ENCODE assay signal across 9 mouse cellular contexts in genomic region chr12:83502190-83502589, GRCm38 (mm10). TPM values are rescaled to one million over a fixed set of nuclear protein-coding genes. Genes with fewer than 3 reads are reported as not detected.
DNase-seq lines count a peak whose midpoint lies in the region; ATAC-seq and TF ChIP-seq lines count a peak whose summit lies in the region.
"Had no signal": no experiment of that assay in that cellular context is flagged by ENCODE, and none has a peak within 500 bp of the region (broad histone marks: within the 10 kb centered on the region; RNA-seq: fewer than 3 reads in every experiment).

No protein-coding gene starts in this region.

- no peak overlapping the region for H3K4me2 ChIP-seq in neural tube, embryonic 15.5 days
- no peak overlapping the region for H3K4me2 ChIP-seq in midbrain, postnatal 0 days (ENCODE audit: low read depth, low read length, poor library complexity, severe bottlenecking)
- H3K4me2 ChIP-seq: neural tube, embryonic 12.5 days had no signal

- no peak overlapping the region for H3K27ac ChIP-seq in neural tube, embryonic 15.5 days (replicated peaks)
- H3K27ac ChIP-seq in midbrain, postnatal 0 days (ENCODE audit: low read depth, low read length): no peak overlapping the region
- H3K27ac ChIP-seq: neural tube, embryonic 12.5 days had no signal

- no peak overlapping the region for H3K4me3 ChIP-seq in neural tube, embryonic 15.5 days (replicated peaks)
- H3K4me3 ChIP-seq in midbrain, postnatal 0 days (ENCODE audit: low read depth, low read length): no peak overlapping the region
- H3K4me3 ChIP-seq: neural tube, embryonic 12.5 days had no signal

- DNase-seq in neural tube, embryonic 10.5 days (ENCODE audit: extremely low spot score, low spot score): peak; percentile 56
- peak; percentile 81 for DNase-seq in R1 (ENCODE audit: low read depth, low spot score)
- DNase-seq in embryo, embryonic 10.5 days (ENCODE audit: low spot score): peak; percentile 89
- peak; percentile 74 for DNase-seq in heart, postnatal 4 days
- DNase-seq in left cerebral cortex, postnatal 36 days (ENCODE audit: low spot score in 2 of 2): peak; percentile 32 to 43
- peak; percentile 88 for DNase-seq in midbrain, postnatal 0 days (ENCODE audit: low spot score)
- peak; percentile 60 for DNase-seq in yolk sac, embryonic 10.5 days (ENCODE audit: low spot score)

- H3K9ac ChIP-seq in neural tube, embryonic 15.5 days (replicated peaks): no peak overlapping the region
- H3K9ac ChIP-seq in midbrain, postnatal 0 days (replicated peaks; ENCODE audit: low read length, poor library complexity, severe bottlenecking): no peak overlapping the region
- H3K9ac ChIP-seq: neural tube, embryonic 12.5 days had no signal

- H3K9me3 ChIP-seq in neural tube, embryonic 15.5 days (replicated peaks): no peaks in the 10 kb centered on the region
- no peaks in the 10 kb centered on the region for H3K9me3 ChIP-seq in midbrain, postnatal 0 days (ENCODE audit: low read length)
- H3K9me3 ChIP-seq: neural tube, embryonic 12.5 days had no signal

- H3K4me1 ChIP-seq in neural tube, embryonic 15.5 days: no peaks in the 10 kb centered on the region
- no peaks in the 10 kb centered on the region for H3K4me1 ChIP-seq in midbrain, postnatal 0 days (ENCODE audit: insufficient read depth, low read length)
- H3K4me1 ChIP-seq: neural tube, embryonic 12.5 days had no signal

- TF ChIP-seq CTCF in midbrain, postnatal 0 days (IDR thresholded peaks at IDR 0.05): peak; percentile 95

- ATAC-seq in neural tube, embryonic 15.5 days (ENCODE audit: low FRiP score): no peak
- no peak for ATAC-seq in midbrain, postnatal 0 days (ENCODE audit: low FRiP score)

- no peaks in the 10 kb centered on the region; the same call in 1 of the 2 replicates for H3K27me3 ChIP-seq in neural tube, embryonic 15.5 days (replicated peaks)
- no peaks in the 10 kb centered on the region for H3K27me3 ChIP-seq in midbrain, postnatal 0 days (ENCODE audit: insufficient read depth, low read length)
- H3K27me3 ChIP-seq: neural tube, embryonic 12.5 days had no signal

- WGBS in neural tube, embryonic 15.5 days: 7% methylated on average over 9 of the region's 9 CpGs
- 5% methylated on average over 9 of the region's 9 CpGs for WGBS in midbrain, postnatal 0 days

- intact Hi-C loops in left cerebral cortex, postnatal 36 days (cut with DNase I): loop anchor here (1.0 kb wide), 1 partner anchor 389 kb away; no protein-coding TSS in a partner anchor

- H3K36me3 ChIP-seq in neural tube, embryonic 15.5 days: no peaks in the 10 kb centered on the region
- H3K36me3 ChIP-seq in midbrain, postnatal 0 days (ENCODE audit: insufficient read depth, low read length): no peaks in the 10 kb centered on the region
- H3K36me3 ChIP-seq: neural tube, embryonic 12.5 days had no signal

RNA-seq across cellular contexts. Expression of gene Dpf3, which starts 14.7 kb away (rescaled TPM):
- 14.0 and 15.5 TPM in 2 replicates for polyA plus RNA-seq in neural tube, embryonic 15.5 days (2015; fragmentation: Nextera tagmentation; extraction: Ambion mirVana)
- 10 to 100 TPM; 19.6 to 20.2 TPM for total RNA-seq in heart, postnatal 4 days (2021)
- 1 to 10 TPM; 4.4 to 7.8 TPM for total RNA-seq in left cerebral cortex, postnatal 36 days (2021)
- 31.7 and 35.9 TPM in 2 replicates for total RNA-seq in midbrain, postnatal 0 days (2014; rRNA removed)
- 10.3 and 14.3 TPM in 2 replicates for polyA plus RNA-seq in midbrain, postnatal 0 days (2015; fragmentation: Nextera tagmentation; extraction: Ambion mirVana)

RNA-seq across cellular contexts. Expression of gene Dcaf4, which starts 18.1 kb away (rescaled TPM):
- polyA plus RNA-seq in neural tube, embryonic 15.5 days (2015; fragmentation: Nextera tagmentation; extraction: Ambion mirVana): 45.8 and 46.1 TPM in 2 replicates
- 10 to 100 TPM; 15.9 to 16.6 TPM for total RNA-seq in heart, postnatal 4 days (2021)
- 10 to 100 TPM; 28.7 to 32.3 TPM for total RNA-seq in left cerebral cortex, postnatal 36 days (2021)
- total RNA-seq in midbrain, postnatal 0 days (2014; rRNA removed): 38.4 and 48.7 TPM in 2 replicates
- polyA plus RNA-seq in midbrain, postnatal 0 days (2015; fragmentation: Nextera tagmentation; extraction: Ambion mirVana): 40.8 and 41.9 TPM in 2 replicates

Comparison
In these comparisons a context has a peak if more than half of its experiments do, and no peak if none do; other contexts are left out.
1. DNase-seq: peak in every context shown above with its lines; median percentile 89 in embryo, embryonic 10.5 days; 88 in midbrain, postnatal 0 days; 81 in R1; 74 in heart, postnatal 4 days; 60 in yolk sac, embryonic 10.5 days; 56 in neural tube, embryonic 10.5 days; 38 in left cerebral cortex, postnatal 36 days.